Mouse (Mus musculus) lung, postnatal 0 days (tissue): Measurements from ENCODE around the gene Dnah11.

Source experiments
- CTCF ChIP-seq: IDR thresholded peaks from 2 replicates; pipeline ENCODE4 v1.5.1; 2016; ENCODE audit warnings: antibody characterized with exemption, mild to moderate bottlenecking
- EP300 ChIP-seq: IDR thresholded peaks from 2 replicates; pipeline ENCODE4 v1.6.1; 2016; ENCODE audit warnings: antibody characterized with exemption, mild to moderate bottlenecking, control low read depth

GRCm38 (mm10) chr12:118104520-118104919 lies 94.3 kb downstream of the Dnah11 start:
- TF ChIP-seq CTCF, result no peak
- no peak for TF ChIP-seq EP300
